Comparison of ENCODE assay signal across 22 mouse cellular contexts in the genomic region with DNA sequence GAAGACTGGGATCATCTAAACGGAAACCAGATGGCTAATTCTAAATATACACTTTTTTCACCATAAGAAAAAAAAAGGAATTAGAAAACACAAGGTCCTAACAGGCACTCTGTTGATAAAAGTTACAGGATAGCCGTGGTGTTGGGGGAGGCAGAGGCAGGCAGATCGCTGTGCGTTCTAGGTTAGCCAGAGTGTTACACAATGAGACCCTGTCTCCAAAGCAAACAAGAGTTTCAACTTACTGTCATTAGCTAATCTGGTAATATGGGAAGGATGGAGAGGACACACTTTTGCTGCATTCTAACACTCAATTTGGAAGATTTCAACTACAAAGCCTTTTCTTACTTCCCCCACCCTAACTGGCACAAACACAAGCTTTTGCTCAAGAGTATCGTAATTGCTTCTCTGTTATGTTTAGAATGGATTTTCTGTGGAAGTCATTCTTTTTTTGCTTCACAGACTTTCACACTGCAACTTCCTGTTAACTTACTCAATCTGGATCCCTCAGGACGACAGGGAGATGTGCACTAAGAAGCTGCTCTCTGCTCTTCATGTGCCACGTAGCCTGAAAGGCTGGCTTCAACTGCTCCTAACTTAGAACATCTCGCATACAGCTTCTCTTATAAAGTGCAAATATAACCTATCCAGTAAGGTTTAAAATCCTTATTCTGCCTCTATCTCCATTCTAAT. TPM values are rescaled to one million over a fixed set of nuclear protein-coding genes. Genes with fewer than 3 reads are reported as not detected.
"Had no signal": no experiment of that assay in that cellular context is flagged by ENCODE, and none has a peak within 500 bp of the region (broad histone marks: within the 10 kb centered on the region; RNA-seq: fewer than 3 reads in every experiment).

No protein-coding gene starts in this region.

- H3K36me3 ChIP-seq: intestine, embryonic 15.5 days; liver, embryonic 12.5 days; neural tube, embryonic 13.5 days had no signal

- H3K4me3 ChIP-seq: intestine, embryonic 15.5 days; layer of hippocampus, adult 2 months; liver, embryonic 12.5 days; megakaryocyte, embryonic 14.5 days; neural tube, embryonic 13.5 days had no signal

- H3K27ac ChIP-seq: intestine, embryonic 15.5 days; layer of hippocampus, adult 2 months; liver, embryonic 12.5 days; neural tube, embryonic 13.5 days had no signal

- ATAC-seq: intestine, embryonic 15.5 days; liver, embryonic 12.5 days; midbrain, embryonic 16.5 days had no signal

- H3K4me1 ChIP-seq: intestine, embryonic 15.5 days; liver, embryonic 12.5 days; megakaryocyte, embryonic 14.5 days had no signal

- H3K9me3 ChIP-seq: intestine, embryonic 15.5 days; liver, embryonic 12.5 days; megakaryocyte, embryonic 14.5 days; neural tube, embryonic 13.5 days had no signal

- DNase-seq: kidney, adult 18-20 months; kidney, postnatal 10 days; kidney, postnatal 4 days; retina, postnatal 1 day; right cerebral cortex, postnatal 4 days; spleen, adult 18-20 months; thymus, adult 2 months; thymus, postnatal 25 days had no signal

- H3K9ac ChIP-seq: intestine, embryonic 15.5 days; liver, embryonic 12.5 days; neural tube, embryonic 13.5 days had no signal

- H3K27me3 ChIP-seq: intestine, embryonic 15.5 days; liver, embryonic 12.5 days; megakaryocyte, embryonic 14.5 days; neural tube, embryonic 13.5 days had no signal

- H3K4me2 ChIP-seq: intestine, embryonic 15.5 days; liver, embryonic 12.5 days; midbrain, embryonic 11.5 days; neural tube, embryonic 13.5 days had no signal

RNA-seq across cellular contexts. Expression of a gene that starts 41.4 kb away (rescaled TPM):
- total RNA-seq: layer of hippocampus, adult 2 months; layer of hippocampus, postnatal 10 days; left cerebral cortex, postnatal 36 days had no signal
- polyA plus RNA-seq: intestine, embryonic 15.5 days; kidney, embryonic 14.5 days; limb, embryonic 14.5 days; liver, embryonic 12.5 days; liver, embryonic 16.5 days; midbrain, embryonic 11.5 days; midbrain, embryonic 16.5 days; neural tube, embryonic 13.5 days; stomach, embryonic 14.5 days; thymus, adult 2 months; urinary bladder, adult 2 months had no signal
